Mouse (Mus musculus): Measurements from ENCODE around the gene S100a14.

Gene S100a14

DNA sequence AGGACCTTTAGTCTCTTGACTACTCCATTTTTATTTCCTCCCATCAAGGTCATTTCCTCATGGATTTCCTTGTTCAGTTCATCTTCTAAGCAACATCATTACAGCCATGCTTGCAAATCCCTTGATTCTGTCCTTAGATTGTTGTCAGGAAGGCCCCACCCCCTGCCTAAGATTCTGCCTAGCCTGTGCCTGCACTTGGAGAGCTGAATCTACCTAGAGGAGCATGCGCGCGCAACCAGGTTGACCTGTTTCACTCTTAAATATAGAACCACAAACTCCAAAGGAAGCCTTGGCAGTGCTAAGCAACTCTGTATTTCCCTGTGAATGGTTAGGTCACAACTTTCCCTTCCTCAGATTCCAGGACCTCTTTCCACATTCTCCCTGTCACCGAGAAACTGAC lies 8.9 kb upstream of the S100a14 start:
- no peak for DNase-seq (ENCODE audit: low spot score)

- DNase-seq (ENCODE audit: low spot score), result no peak
These were observed 1.2 kb upstream of the S100a14 start for GRCm38 (mm10) chr3:90525421-90525820.

GRCm38 (mm10) chr3:90526076-90526475 lies 580 bp upstream of the S100a14 start:
- no peak for DNase-seq (ENCODE audit: low spot score)

GRCm38 (mm10) chr3:90527291-90527873 lies 726 bp downstream of the S100a14 start:
- DNase-seq (ENCODE audit: low spot score), result no peak

DNA sequence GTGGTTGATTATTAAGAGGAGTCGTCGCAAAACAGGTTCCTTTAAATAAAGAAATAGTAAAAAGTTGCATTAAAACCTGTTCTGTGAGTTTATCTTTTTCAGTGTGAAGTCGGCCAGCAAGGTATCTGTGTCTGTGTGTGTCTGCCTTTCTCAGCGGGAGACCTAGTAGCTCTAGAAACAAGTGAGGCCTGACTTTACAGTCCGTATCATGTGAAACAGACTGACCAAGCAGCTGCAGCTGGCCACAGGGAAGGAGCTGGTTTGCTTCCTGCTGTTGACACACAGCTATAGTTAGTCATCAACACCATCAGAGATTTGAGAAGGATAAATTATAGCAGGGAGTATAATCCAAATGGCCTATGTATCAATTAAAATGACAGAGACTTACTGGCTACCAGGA lies 5.1 kb downstream of the S100a14 start:
- DNase-seq (ENCODE audit: low spot score), result no peak

DNA sequence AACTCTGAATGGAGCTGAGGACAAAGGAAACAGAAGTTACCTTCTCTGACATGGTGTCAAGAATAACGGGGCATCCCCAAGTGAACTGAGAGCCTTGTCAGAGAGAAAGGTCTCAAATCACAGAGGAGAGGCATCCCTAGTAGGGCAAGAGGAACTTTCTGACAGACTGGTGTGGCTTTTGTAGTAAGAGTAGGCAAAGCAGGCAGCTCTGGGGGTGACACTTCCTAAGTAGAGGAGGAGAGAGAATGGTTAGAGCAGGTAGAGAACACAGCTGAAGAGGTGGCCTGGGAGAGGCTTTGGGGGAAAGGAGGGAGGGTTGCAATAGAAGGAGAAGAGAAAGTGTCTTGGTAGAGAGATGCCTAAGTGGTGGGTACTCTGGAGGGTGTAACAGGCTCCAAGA lies 8.8 kb downstream of the S100a14 start:
- DNase-seq (ENCODE audit: low spot score), result no peak

DNA sequence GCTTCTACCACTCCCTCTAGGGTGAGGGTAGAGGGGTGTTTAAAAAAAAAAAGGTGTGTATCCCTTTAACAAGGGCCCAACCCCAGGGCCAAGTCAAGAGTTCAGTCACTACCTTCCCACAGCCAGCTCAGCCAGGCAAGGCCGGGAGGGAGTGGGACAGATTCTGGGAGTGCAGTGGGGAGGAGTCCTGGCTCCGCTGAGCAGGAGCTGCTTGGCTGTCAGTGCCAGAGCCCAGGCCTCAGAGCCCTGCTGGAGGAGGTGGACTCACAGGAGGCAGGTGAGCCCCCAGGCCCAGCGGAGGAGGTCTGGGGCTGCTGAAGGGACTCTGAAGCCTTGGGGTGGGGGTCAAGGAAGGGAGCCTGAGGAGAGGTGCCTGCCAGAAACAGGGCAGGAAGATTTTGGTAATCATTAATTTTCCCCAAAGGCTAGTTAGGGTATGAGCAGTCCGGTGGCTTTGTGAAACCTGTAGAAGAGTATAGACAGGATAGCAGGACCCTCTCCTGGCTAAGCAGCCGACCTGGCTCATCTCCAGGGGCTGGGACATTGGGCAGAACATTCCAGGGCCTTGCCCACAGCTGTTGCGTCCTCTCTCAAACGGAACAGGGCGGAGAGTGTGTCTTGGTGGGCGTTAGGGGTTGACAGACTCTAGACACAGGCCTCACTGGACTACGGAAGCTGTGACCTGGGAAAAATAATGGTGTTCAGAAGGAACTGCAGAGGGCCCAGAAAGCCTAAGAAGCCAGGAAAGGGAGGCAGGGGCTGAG lies 10.7 kb downstream of the S100a14 start, which contains the start of gene S100a16:
S100a16 (plus strand) TSS at position 114 of the 764 bp plus-strand sequence.
- peak; percentile 61 for DNase-seq (ENCODE audit: low spot score)

- DNase-seq (ENCODE audit: low spot score), result no peak
These were observed 11.2 kb downstream of the S100a14 start for GRCm38 (mm10) chr3:90537905-90538296.

GRCm38 (mm10) chr3:90540904-90541303 lies 14.2 kb downstream of the S100a14 start:
- no peak for DNase-seq (ENCODE audit: low spot score)

DNA sequence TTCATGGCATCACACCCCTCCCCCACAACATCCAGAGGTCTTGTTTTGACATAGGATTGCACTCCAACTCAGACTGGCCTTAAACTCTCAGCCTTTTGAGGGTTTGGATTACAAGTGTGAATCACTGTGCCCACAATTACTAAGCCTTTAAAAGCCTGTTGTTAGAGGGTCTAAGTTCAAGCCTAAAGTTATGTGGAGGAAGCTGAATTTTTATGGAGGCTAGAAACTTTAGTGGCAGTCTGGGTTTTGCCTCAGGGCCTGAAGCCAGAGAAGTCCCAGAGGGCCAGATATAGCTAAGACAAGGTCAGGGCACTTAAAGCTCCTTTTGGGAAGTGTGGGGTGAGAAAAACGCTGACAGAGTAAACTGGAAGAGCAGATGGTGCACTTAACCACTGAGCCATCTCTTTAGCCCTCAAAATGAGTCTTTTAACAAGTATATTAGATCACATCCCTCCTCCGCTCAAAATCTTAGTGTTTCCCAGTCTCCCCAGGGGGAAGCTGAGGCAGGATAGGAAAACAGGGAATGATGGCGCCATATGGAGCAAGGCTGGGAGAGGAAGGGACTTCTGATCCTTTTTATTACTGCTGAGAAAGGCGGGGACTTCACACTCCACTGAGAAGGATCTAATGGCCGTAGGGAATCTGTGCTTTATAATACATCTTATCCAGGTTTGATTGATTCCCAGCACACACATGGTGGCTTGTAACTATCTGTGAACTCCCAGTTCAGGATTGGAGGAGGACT lies 23.2 kb downstream of the S100a14 start:
- DNase-seq (ENCODE audit: low spot score), result no peak

DNA sequence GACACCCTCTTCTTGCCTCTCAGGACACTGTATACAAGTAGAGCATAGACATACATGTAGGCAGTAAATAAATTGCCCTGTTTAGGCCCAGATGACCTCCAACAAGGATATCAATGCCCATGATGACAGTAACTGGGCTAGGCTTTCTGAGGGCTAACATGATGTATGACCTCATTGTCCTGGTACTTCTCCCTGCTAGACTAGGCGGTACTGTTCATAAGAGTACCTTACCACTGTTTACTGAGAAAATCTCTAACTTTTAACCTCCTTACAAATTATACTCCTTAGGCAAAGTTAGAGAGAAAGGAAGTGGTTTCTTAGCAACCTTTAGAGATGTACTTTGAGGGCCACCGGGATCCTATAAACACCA lies 23.8 kb downstream of the S100a14 start:
- DNase-seq (ENCODE audit: low spot score), result no peak

DNA sequence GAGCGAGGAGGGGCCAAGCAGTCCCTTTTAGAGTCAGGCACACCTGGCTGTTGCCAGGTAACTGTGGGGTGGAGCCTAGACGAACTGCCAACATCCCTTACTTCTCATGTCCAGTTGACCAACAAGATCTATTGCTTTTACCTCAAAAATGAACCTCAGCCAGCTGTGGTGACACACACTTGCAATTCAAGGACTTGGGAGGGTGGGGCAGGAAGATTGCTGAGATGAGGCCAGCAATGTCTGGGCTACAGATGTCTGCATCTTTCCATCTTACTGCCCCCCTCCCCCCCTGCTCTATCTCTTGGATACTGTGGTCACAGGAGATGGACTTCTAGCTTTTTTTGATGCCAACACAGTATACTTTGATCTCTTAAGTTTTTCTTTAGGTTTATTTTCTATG lies 25.6 kb downstream of the S100a14 start:
- no peak for DNase-seq (ENCODE audit: low spot score)

DNA sequence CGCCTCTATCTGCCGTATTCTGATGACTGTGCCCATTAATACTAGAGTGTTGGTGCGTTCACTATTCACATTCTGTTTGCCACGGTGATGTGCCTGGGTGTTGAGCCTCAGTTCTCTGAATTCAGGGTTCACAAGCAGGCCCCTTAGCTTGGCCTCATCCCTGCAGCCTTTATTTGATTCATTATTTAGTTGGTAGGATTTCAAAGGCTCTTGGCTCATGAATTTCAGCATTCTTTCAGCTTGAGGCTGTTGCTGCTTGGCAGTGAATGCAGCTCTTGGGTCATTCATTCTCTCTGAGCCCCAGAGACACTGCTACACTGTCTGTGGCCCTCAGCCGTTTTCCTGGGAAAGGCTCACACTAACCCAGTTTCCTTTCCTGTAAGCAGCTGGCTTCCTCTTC lies 29.3 kb downstream of the S100a14 start:
- no peak for DNase-seq (ENCODE audit: low spot score)

- no peak for DNase-seq (ENCODE audit: low spot score)
These were observed 33.5 kb downstream of the S100a14 start, which contains the start of gene S100a3 for GRCm38 (mm10) chr3:90560008-90560628. Gene S100a3, plus strand, starts transcription at chr3:90560578.

- DNase-seq (ENCODE audit: low spot score), result no peak
These were observed 48.0 kb downstream of the S100a14 start for GRCm38 (mm10) chr3:90574691-90575090.

GRCm38 (mm10) chr3:90575320-90575719 lies 48.7 kb downstream of the S100a14 start:
- DNase-seq (ENCODE audit: low spot score), result no peak

- no peak for DNase-seq (ENCODE audit: low spot score)
These were observed 49.8 kb downstream of the S100a14 start for GRCm38 (mm10) chr3:90576351-90577001.
